Mouse (Mus musculus) ES-E14 (cell line): ENCODE measurements around the gene Sypl2.

Experiments used
- CHD2 ChIP-seq: IDR thresholded peaks from 2 replicates; pipeline ENCODE4 v1.6.1; 2014; ENCODE audit warnings: mild to moderate bottlenecking, low read depth, low read length, inconsistent platforms
- ZNF384 ChIP-seq: IDR thresholded peaks from 2 replicates; pipeline ENCODE4 v1.6.1; 2012; ENCODE audit warnings: low read depth, low read length, inconsistent platforms

GRCm38 (mm10) chr3:108169199-108169598 lies 57.2 kb downstream of the Sypl2 start:
- TF ChIP-seq ZNF384 (no peak), CHD2 (no peak)
